Mouse (Mus musculus) thymus, postnatal 0 days (tissue): ENCODE data around the gene Plekhh2. TPM values are rescaled to one million over a fixed set of nuclear protein-coding genes. Genes with fewer than 3 reads are reported as not detected.

ENCODE experiments used
- DNase-seq: peaks from one replicate; pipeline ENCODE4 v3.0.0-alpha.2; 2015; ENCODE audit warnings: low spot score
- polyA plus RNA-seq: library from polyadenylated mRNA; unstranded; fragments of >200 nt; fragmentation: Nextera tagmentation; extraction: Ambion mirVana; gene quantifications from 2 replicates; pipeline ENCODE4 v1.2.1, GENCODE M21; 2015

Plekhh2 gene
- polyA plus RNA-seq, 1 experiment from 2014 or later, result 0.33 TPM

DNA sequence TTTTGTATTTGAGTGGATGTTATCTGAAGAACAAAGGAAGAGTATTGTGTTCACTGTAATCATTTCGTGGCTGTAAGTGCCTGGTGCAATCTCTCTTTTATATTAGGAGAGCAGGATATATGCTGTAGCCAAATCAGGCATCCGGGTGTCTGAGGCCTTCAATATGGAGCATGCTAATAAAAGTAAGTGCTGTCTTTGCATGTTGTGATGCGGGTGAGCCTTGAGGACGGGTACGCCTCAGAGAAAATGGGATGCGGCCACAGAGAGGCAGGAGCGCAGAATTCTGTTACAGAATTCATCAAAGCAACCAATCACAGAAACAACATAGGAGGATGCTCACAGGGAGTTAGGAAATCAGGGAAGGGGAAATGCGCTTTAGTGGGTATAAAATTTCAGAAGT is 58.1 kb downstream of the Plekhh2 start:
- DNase-seq, result no peak

DNA sequence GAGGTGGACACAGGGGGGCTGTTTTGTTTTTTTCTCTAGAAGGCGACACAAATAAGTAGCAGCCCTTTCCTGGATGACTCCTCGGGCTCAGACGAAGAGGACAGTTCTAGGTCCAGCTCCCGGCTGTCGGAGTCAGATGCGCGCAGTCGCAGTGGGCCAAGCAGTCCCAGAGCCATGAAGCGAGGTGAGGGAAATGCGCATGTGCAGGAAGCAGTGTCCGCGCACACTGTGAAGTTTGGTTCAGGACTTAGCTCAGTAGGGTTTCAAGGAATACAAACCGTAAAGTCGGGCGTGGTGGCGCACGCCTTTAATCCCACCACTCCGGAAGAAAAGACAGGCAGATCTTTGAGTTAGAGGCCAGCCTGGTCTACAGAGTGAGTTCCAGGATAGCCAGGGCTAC is 59.9 kb downstream of the Plekhh2 start:
- DNase-seq, result no peak

DNA sequence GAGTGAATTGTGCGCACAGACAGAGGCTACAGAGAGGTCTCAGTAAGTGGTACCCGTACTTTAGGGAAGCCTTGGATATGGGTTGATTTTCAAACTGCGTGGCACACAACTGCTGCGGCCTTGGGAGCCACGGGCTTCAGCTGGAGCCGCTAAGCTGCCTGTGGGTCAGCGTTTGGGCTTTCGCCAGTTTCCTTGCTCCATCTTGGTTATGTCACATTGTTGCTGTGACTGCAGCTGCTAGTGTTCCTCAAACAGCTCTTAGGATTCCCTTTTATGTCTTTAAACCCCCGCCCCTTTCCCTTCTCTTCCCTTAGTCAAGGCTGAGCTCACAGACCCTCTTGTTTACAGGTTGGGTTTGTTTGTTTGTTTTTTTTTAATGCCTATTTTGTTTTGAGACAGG is 61.6 kb downstream of the Plekhh2 start:
- no peak for DNase-seq

DNA sequence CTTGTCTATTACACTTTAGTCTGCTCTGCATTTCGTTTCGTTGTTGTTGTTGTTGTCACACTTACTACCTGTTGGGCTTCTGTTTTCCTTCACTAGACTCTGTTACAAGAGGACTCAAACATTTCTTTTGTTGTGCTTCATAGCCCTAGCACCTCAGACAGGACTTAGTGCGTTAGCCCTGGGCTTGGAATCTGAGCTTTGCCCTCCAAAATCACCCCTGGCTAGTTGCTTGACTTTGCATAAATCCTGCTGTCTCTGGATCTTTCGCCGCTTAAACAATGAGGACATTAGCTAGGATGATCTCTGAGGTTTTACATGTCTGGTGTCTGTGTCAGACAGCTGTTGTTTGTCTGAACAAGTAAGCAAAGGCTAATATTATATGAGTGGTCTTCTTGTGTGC is 62.2 kb downstream of the Plekhh2 start:
- no peak for DNase-seq

DNA sequence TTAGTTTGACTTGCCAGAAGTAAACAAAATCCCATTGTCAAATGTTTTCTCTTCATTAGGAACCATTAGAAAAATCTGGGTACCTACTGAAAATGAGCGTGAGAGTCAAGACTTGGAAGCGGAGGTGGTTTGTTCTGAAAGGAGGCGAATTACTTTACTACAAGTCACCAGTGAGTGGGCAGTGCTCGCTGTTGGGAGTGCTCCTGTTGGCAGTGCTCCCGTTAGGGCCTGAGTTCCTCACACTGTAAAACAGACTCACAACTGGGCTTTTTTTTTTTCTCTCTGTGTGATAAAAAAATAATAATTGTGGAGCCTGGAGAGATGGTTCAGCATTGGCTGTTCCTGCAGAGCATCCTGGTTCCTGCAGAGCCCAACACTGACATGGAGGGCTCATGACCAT is 63.4 kb downstream of the Plekhh2 start:
- no peak for DNase-seq

DNA sequence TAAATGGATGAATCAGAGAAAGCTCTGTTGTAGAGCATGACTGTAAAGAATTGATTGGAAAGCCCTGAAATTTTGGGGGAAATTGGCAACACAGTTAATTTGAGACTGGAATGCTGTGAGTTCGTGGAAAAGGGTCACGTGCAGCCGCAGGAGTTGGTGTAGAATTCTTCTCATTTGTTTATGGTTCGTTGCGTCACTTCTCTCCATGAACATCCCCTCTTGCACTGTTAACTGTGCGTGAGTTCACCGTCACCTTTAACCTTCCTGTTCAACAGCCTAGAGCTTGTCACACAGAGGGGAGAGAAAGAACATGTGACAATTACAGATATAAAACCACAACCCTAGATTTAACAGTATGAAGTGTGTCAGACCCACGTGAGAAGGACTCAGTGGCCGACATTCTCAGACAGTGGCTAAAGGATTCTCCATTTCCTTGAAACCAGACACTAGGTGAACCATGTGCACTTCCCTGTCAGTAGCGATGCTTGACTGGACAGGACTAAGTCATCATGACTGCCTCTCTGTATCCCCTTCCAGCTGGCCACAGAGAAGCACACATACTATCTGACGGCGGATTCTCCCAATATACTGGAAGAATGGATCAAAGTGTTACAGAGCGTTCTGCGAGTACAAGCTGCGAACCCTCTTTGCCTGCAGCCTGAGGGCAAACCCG is 65.1 kb downstream of the Plekhh2 start:
- DNase-seq, result no peak

DNA sequence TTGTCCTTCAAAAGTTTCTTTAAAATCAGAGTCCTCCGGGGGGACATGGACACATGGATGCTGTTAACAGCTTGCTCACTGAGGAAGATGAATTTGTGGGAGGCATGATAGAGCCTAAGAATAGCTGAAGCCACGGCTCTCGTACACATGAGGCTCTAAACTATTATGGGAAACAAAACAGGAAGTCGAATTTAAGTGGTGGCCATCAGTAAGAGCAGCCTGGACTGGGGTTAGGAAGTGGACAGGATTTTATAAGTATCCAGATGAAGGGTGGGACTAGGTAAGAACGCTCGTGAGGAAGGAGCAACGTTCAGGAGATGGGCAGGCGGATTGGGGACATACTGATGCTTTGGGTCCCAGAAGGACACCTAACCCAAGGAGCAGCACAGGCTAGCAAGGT is 67.6 kb downstream of the Plekhh2 start:
- no peak for DNase-seq

DNA sequence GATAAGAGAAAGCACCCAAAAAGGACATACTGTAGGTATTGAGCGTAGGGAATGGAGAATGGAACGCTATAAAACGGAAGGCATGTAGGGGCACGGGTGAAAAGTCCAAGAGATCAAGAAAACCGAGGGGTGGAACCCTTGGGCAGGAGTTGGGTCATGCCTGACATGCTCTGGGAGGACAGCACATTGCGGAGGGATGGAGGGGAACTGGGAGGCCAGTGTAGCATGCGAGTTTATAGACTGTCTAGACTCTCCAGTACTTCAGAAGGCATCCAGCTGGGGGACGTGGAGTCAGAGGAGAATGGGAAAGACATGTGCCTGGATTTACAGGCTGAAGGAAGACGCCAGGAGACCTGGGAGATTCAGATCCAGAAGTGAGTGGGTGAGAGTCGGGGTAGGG is 68.1 kb downstream of the Plekhh2 start:
- DNase-seq, result no peak

DNA sequence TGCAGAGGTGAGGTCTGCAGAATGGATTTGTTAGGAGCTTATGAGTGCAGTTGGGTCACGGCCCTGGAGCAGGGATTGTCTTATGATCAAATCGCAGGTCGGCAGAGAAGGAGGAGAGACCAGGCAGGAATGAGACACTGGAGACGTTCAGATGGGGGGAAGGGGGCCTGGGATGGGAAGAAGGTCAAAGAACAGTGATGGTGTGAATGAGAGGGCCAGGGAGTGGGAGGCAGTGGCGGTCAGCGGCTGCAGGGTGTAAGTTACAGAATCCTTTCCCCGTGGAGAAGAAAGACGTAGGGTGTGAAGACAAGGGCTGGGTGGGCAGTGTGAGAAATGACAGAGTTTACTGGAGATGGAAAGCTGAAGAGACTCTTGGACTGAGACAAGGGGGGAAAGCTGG is 69.1 kb downstream of the Plekhh2 start:
- no peak for DNase-seq

DNA sequence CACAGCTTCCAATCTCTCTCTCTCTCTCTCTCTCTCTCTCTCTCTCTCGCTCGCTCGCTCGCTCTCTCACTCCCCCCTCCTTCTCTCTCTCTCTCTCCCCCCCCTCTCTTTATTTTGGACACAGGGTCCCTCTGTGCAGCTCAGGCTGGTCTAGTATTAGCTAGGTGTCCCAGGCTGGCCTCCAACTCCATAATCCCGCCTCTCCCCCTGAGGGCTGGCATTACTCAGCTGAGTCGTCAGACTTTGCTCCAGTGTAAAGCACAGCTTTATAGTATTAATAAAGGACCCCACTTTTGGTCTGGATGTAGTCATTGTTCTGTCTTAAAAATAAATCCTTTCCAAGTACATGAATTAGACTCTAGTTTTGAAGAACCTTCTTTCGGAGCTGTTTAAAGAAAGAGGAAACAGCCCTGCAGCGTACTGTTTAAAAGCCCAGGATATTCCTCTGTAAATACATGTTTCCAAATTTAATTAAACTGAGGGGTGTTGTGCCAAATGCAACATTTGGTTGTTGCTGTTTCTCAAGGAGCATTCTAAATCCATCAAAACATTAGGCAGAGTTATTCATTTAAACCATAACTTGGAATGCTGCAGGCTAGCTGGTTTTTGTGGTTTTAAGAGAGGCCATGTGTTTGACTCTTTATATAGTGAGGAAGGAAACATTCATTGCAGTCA is 70.2 kb downstream of the Plekhh2 start:
- no peak for DNase-seq

DNA sequence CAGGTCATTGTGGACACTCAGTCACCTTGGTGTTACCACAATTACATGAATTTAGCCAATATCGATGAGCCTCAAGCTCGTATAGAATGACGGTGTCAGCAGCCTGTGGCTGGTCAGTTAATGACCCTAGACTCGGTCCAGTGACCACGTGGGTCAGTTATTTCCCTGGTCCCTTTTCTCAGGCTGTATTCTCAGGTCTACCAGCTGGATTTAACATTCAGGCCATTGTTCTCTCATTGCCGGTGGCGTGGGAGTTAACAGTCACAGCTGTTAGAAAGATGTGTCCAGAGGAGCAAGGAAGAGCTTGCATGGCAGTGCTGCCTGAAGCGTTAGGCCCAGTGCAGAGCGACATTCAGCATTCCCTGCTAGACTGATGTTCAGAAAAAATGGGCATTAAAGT is 72.4 kb downstream of the Plekhh2 start:
- no peak for DNase-seq

DNA sequence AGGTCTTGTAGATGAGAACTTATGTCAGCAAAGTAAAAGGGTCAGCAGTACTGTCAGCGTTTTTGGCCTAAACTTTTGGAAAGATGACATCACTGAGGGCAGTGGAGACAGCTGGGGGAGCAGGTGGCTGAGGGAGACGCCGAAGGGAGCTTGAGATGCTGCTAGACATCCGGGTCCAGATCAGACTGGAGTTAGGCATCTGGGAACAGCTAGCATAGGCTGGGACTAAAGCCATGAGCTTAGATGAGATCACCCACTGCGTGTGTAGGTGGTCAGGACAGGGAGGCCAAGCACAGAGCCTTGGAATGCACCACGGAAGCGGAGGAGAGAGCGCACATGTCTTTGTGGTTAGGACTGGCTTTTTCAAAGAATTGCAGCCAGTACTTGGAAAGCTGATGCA is 73.4 kb downstream of the Plekhh2 start:
- DNase-seq, result no peak

DNA sequence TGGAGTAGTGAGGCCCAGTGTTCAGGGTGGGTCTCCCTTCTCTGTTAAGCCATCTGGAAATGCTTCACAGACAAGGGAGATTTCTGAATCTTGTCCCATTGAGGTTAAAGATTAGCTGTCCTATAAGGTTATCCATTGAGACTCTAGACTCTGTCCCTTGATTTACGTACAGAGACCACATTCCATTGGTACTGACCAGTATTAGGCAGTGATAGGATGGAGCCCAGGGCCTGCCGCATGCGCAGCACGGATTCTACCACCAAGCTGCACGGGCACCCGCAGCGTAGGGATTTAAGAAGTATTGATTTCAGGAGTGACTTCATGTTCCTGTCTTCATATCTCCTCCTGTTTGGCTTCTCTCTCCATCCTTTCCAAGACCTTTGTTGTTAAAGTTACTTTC is 78.4 kb downstream of the Plekhh2 start:
- DNase-seq, result no peak

DNA sequence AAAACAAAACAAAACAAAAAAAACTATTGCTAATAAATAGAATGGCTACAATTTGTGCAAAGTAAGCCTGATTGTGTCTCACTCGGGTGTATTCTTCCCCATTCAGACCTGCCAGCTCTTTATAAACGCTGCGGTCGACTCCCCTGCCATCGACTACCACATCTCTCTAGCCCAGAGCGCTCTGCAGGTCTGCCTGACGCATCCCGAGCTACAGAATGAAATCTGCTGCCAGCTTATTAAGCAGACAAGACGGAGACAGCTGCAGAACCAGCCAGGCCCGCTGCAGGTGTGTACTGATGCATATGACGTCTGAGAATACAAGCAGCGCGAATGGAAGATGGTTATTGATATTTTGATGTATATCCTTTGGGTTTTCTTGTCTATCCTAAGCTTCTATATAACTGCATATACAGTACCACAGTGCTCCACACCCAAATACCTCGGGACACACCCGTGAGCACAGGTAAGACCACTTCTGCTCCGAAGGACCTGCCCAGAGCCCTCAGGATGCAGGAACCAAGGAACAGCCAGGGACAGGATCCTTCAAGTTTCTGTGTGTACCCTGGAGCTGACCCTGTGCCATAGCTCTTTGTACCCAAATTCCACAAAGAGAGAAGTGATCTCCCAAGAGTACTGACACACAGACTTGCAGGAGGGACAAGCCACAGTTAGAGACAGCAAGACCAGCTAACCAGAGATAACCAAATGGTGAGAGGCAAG is 79.9 kb downstream of the Plekhh2 start:
- no peak for DNase-seq

DNA sequence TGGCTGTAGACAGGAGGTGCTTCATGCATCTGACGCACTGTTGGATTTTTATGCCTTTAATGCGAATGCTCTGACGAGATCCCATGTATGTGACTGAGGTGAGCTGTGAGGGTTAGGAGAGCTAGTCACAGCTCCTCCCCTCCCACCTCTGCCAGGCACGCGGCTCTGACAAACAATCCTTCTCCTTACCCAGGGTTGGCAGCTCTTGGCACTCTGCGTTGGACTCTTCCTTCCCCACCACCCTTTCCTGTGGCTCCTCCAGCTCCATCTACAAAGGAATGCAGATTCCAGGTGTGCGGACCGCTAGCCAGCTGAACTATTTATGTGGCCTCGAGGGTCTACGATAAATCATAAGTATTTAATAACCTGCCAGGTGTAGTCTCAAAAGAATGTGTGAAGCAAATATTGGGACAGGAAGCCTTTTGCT is 84.3 kb downstream of the Plekhh2 start:
- DNase-seq, result no peak

DNA sequence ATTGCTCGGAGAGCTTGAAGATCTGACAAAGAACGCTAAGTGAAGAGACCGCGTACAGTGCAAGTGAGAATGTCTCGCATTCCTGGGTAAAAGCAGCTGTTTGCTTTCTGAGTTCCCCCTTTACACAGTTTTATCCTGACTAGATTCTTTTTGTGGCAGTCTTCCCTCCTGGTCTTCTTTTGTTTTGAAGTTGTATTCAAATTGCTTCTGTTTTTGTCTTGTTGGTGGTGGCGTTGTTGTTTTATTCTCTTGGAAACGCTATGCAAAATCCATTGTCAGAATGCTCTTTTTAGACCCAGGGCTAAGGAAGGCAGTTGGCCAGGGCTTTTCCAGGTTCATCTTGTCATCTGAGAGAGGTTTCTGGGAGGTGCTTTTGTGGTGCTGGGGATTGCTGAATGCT is 84.8 kb downstream of the Plekhh2 start:
- DNase-seq, result no peak

DNA sequence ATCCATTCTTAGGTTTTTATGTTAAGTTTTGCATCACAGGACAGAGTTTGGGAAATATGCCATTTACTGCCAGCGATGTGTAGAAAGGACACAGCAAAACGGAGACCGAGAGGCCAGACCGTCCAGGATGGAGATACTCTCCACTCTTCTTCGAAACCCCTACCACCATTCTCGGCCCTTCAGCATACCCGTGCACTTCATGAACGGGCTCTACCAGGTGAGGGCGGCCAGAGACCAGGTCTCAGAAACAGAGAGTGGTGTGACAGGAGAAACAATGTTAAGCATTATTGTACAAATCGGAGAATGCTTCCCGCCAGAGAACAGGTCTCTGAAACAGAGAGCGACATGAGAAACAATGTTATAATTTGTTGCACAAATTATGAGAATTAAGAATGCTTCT is 86.2 kb downstream of the Plekhh2 start:
- no peak for DNase-seq

DNA sequence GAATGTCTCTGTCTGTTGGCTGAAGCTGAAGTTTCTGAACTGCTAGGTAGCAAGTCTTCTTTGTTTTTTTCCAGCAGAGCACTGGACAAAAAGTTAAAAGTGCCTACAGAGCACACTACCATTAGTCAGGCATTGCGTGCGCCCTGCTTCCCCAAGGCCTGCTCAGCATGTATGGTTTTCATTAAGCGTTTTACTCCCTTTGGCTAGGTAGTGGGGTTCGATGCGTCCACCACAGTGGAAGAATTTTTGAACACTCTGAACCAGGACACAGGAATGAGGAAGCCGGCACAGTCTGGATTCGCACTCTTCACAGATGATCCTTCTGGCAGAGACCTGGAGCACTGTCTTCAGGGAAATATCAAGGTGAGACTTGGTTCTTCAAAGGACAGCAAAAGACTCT is 87.2 kb downstream of the Plekhh2 start:
- no peak for DNase-seq

DNA sequence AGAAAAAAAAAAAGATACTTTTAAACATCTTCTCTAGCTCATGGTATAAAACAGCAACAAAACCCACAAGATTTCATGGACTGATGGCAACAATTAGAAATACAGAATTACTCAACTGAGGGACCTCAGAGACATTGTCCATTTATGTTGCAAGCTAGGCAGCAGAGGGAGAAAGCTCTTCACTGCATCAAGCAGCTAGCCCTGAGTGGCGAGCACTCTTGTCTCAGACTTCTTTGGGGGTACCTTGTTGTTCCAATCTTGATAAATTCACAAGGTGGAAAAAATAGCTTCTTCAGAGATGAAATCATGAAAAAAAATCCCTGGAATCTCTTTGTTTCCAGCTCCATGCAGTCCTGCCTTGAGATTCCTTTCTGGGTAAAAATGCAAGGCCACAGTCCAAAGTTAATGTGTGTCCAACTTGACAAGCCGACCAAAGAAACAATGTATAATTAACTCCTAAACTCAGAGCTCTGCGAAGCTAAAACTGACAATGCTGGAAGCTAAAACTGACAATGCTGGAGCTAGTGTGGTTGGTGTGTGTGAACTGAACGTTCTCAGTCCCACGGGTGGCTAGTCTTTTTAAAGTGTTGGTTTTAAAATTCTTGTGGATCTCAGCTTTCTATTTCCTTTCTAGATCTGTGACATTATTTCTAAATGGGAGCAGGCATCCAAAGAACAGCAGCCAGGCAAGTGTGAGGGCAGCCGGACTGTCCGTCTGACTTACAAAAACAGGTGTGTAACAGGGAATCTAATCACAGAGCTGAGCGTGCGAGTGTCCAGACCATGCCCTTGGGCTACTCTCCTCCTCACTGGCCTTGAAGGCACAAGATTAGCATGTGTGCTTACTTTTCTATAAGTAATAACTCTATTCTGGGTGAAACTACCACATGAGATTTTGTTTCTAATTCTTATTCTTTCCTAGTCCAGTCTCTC is 88.6 kb downstream of the Plekhh2 start:
- DNase-seq, result no peak

DNA sequence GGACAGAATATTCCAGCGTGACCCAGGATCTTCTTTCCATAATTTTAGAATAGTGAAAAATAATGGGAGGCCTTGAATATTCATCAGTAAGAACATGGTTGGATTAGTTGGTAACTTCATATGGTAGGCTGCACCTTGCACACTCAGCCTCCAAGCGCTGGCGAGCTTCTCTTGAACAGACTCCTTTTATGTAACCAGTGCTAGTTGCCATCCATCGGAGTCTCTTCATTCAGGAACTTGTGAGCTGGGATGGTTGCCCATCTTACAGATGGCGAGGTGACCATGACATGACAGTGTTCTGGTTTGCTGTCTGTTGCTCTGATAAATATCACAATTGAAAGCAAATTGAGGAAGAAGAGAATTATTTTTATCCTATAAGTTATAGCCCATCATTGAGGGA is 90.1 kb downstream of the Plekhh2 start:
- DNase-seq, result no peak

DNA sequence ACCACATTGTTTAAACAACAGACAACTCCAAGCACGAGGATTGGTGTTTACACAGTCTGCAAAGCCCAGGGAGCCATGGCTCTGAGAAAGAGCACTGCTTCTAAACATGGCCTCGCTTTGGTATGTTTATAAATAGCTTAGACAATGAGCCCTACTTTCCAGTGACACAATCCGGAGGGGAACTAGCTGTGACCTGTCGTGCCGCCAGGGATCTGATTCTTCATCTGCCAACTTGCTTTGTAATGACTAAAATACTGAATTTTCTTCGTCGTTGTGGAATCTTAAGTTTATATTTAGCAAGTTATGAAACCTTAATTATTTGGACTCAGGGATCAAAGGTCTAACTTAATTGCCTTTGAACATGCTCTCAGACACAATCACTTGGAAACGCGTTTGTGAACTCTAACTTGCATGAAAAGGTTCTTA is 91.5 kb downstream of the Plekhh2 start:
- DNase-seq, result no peak
